Mouse (Mus musculus) MEL (cell line): ENCODE measurements around the gene Hipk1. TPM values are rescaled to one million over a fixed set of nuclear protein-coding genes. Genes with fewer than 3 reads are reported as not detected.

Experiments
- DNase-seq: peaks from one replicate; pipeline ENCODE4 v3.0.0; 2011; ENCODE audit warnings: low read depth, low spot score
- H3K27ac ChIP-seq: 2 replicates; pipeline ENCODE4 v1.5.1; 2012; ENCODE audit warnings: low read depth, mild to moderate bottlenecking, control low read depth, low read length, moderate library complexity; ENCODE audit not compliant: control insufficient read depth
- H3K27me3 ChIP-seq, 2 experiments: fragments of 150-350 bp in 1 of 2; sonication (generic) in 1 of 2; 2 replicates each; pipeline ENCODE4 v1.6.1; 2012; ENCODE audit warnings: low read length in 2 of 2, mild to moderate bottlenecking in 2 of 2, improper control_type of control experiment in 1 of 2, moderate library complexity in 1 of 2; ENCODE audit not compliant: insufficient read depth in 2 of 2, control insufficient read depth in 1 of 2
- H3K36me3 ChIP-seq, 2 experiments: 2 replicates each; pipeline ENCODE4 v1.6.1; 2012 to 2014; ENCODE audit warnings: low read length in 2 of 2, improper control_type of control experiment in 1 of 2, inconsistent platforms in 1 of 2, mild to moderate bottlenecking in 1 of 2; ENCODE audit not compliant: insufficient read depth in 2 of 2, control insufficient read depth in 1 of 2
- H3K4me1 ChIP-seq, 2 experiments: fragments of 150-350 bp in 1 of 2; sonication (generic) in 1 of 2; 2 replicates each; pipeline ENCODE4 v1.6.1; 2012; ENCODE audit warnings: low read length in 2 of 2, improper control_type of control experiment in 1 of 2, mild to moderate bottlenecking in 1 of 2; ENCODE audit not compliant: insufficient read depth in 2 of 2, control insufficient read depth in 1 of 2
- H3K4me3 ChIP-seq, 2 experiments: fragments of 150-350 bp in 1 of 2; sonication (generic) in 1 of 2; 2 replicates each; pipeline ENCODE4 v1.5.1; 2012; ENCODE audit warnings: low read depth in 2 of 2, low read length in 2 of 2, mild to moderate bottlenecking in 2 of 2, moderate library complexity in 2 of 2, control low read depth in 1 of 2, improper control_type of control experiment in 1 of 2; ENCODE audit not compliant: control insufficient read depth in 1 of 2, insufficient read depth in 1 of 2
- H3K79me2 ChIP-seq: 2 replicates; pipeline ENCODE4 v1.6.1; 2012; ENCODE audit warnings: mild to moderate bottlenecking, low read length, moderate library complexity; ENCODE audit not compliant: control insufficient read depth, poor library complexity, insufficient read depth
- H3K9ac ChIP-seq: 2 replicates; pipeline ENCODE4 v1.6.1; 2012; ENCODE audit warnings: low read depth, mild to moderate bottlenecking, control low read depth, low read length, moderate library complexity; ENCODE audit not compliant: control insufficient read depth, poor library complexity, severe bottlenecking
- H3K9me3 ChIP-seq: fragments of 150-350 bp; sonication (generic); replicated peaks from 2 replicates; pipeline ENCODE4 v1.6.1; 2012; ENCODE audit warnings: mild to moderate bottlenecking, low read length, improper control_type of control experiment, moderate library complexity; ENCODE audit not compliant: insufficient read depth
- CHD1 ChIP-seq: IDR thresholded peaks from 2 replicates; pipeline ENCODE4 v1.6.1; 2012; ENCODE audit warnings: low read depth, mild to moderate bottlenecking, inconsistent platforms, low read length, improper control_type of control experiment
- CHD2 ChIP-seq: IDR thresholded peaks from 2 replicates; pipeline ENCODE4 v1.6.1; 2011; ENCODE audit warnings: low read length, improper control_type of control experiment
- E2F4 ChIP-seq: IDR thresholded peaks from 2 replicates; pipeline ENCODE4 v1.6.1; 2011; ENCODE audit warnings: low read depth, low read length, improper control_type of control experiment, borderline replicate concordance
- ELF1 ChIP-seq: IDR thresholded peaks from 2 replicates; pipeline ENCODE4 v1.6.1; 2014; ENCODE audit warnings: low read depth, mild to moderate bottlenecking, inconsistent platforms, low read length, improper control_type of control experiment, moderate library complexity
- ETS1 ChIP-seq: IDR thresholded peaks from 2 replicates; pipeline ENCODE4 v1.6.1; 2012; ENCODE audit warnings: low read depth, mild to moderate bottlenecking, inconsistent platforms, low read length, improper control_type of control experiment, moderate library complexity
- GABPA ChIP-seq: IDR thresholded peaks from 2 replicates; pipeline ENCODE4 v1.6.1; 2012; ENCODE audit warnings: low read depth, mild to moderate bottlenecking, inconsistent platforms, low read length, improper control_type of control experiment, moderate library complexity
- GATA1 ChIP-seq: IDR thresholded peaks from 2 replicates; pipeline ENCODE4 v1.6.1; 2011; ENCODE audit warnings: low read depth, low read length, improper control_type of control experiment
- JUND ChIP-seq: IDR thresholded peaks from 2 replicates; pipeline ENCODE4 v1.6.1; 2011; ENCODE audit warnings: low read depth, mild to moderate bottlenecking, improper control_type of control experiment, low read length
- MAX ChIP-seq: IDR thresholded peaks from 2 replicates; pipeline ENCODE4 v1.6.1; 2011; ENCODE audit warnings: low read length, improper control_type of control experiment
- MAZ ChIP-seq: IDR thresholded peaks from 2 replicates; pipeline ENCODE4 v1.6.1; 2012; ENCODE audit warnings: low read depth, mild to moderate bottlenecking, inconsistent platforms, low read length, improper control_type of control experiment
- MEF2A ChIP-seq: IDR thresholded peaks from 2 replicates; pipeline ENCODE4 v1.6.1; 2014; ENCODE audit warnings: low read depth, mild to moderate bottlenecking, inconsistent platforms, low read length, improper control_type of control experiment; ENCODE audit not compliant: poor library complexity, insufficient replicate concordance, severe bottlenecking; ENCODE audit errors: extremely low read depth
- MXI1 ChIP-seq: IDR thresholded peaks from 2 replicates; pipeline ENCODE4 v1.6.1; 2011; ENCODE audit warnings: mild to moderate bottlenecking, low read depth, low read length, improper control_type of control experiment
- MYB ChIP-seq: IDR thresholded peaks from 2 replicates; pipeline ENCODE4 v1.6.1; 2011; ENCODE audit warnings: mild to moderate bottlenecking, low read depth, low read length, improper control_type of control experiment
- NELFE ChIP-seq: IDR thresholded peaks from 2 replicates; pipeline ENCODE4 v1.6.1; 2011; ENCODE audit warnings: low read depth, low read length, improper control_type of control experiment
- NRF1 ChIP-seq: IDR thresholded peaks from 2 replicates; pipeline ENCODE4 v1.6.1; 2014; ENCODE audit warnings: low read depth, mild to moderate bottlenecking, inconsistent platforms, low read length, improper control_type of control experiment, moderate library complexity; ENCODE audit not compliant: poor library complexity, insufficient read depth, severe bottlenecking
- POLR2A ChIP-seq, 2 experiments: IDR thresholded peaks; 2 replicates each; pipeline ENCODE4 v1.6.1; 2011 to 2012; ENCODE audit warnings: low read length in 2 of 2, mild to moderate bottlenecking in 2 of 2, control low read depth in 1 of 2, improper control_type of control experiment in 1 of 2, low read depth in 1 of 2, moderate library complexity in 1 of 2; ENCODE audit not compliant: control insufficient read depth in 1 of 2, insufficient read depth in 1 of 2, poor library complexity in 1 of 2
- POLR2AphosphoS2 ChIP-seq: IDR thresholded peaks from 2 replicates; pipeline ENCODE4 v1.6.1; 2011; ENCODE audit warnings: low read length, improper control_type of control experiment
- RAD21 ChIP-seq: IDR thresholded peaks from 2 replicates; pipeline ENCODE4 v1.6.1; 2011; ENCODE audit warnings: mild to moderate bottlenecking, low read depth, low read length, improper control_type of control experiment
- RCOR1 ChIP-seq: IDR thresholded peaks from 2 replicates; pipeline ENCODE4 v1.6.1; 2012; ENCODE audit warnings: low read depth, mild to moderate bottlenecking, inconsistent platforms, low read length, improper control_type of control experiment
- SIN3A ChIP-seq: IDR thresholded peaks from 2 replicates; pipeline ENCODE4 v1.6.1; 2012; ENCODE audit warnings: low read length, improper control_type of control experiment, inconsistent platforms
- SMC3 ChIP-seq: IDR thresholded peaks from 2 replicates; pipeline ENCODE4 v1.6.1; 2011; ENCODE audit warnings: low read depth, low read length, improper control_type of control experiment
- TBP ChIP-seq: IDR thresholded peaks from 2 replicates; pipeline ENCODE4 v1.8.0; 2011; ENCODE audit warnings: low read depth, low read length, improper control_type of control experiment
- UBTF ChIP-seq: IDR thresholded peaks from 2 replicates; pipeline ENCODE4 v1.6.1; 2012; ENCODE audit warnings: low read depth, mild to moderate bottlenecking, inconsistent platforms, low read length, improper control_type of control experiment, moderate library complexity, borderline replicate concordance; ENCODE audit not compliant: insufficient read depth
- USF1 ChIP-seq: IDR thresholded peaks from 2 replicates; pipeline ENCODE4 v1.6.1; 2014; ENCODE audit warnings: low read depth, mild to moderate bottlenecking, inconsistent platforms, low read length, improper control_type of control experiment, moderate library complexity
- ZC3H11A ChIP-seq: IDR thresholded peaks from 2 replicates; pipeline ENCODE4 v1.6.1; 2012; ENCODE audit warnings: low read depth, mild to moderate bottlenecking, inconsistent platforms, low read length, improper control_type of control experiment
- ZKSCAN1 ChIP-seq: IDR thresholded peaks from 2 replicates; pipeline ENCODE4 v1.6.1; 2012; ENCODE audit warnings: low read depth, mild to moderate bottlenecking, inconsistent platforms, low read length, improper control_type of control experiment, moderate library complexity
- ZNF384 ChIP-seq: IDR thresholded peaks from 2 replicates; pipeline ENCODE4 v1.6.1; 2012; ENCODE audit warnings: low read depth, mild to moderate bottlenecking, inconsistent platforms, low read length, improper control_type of control experiment
- polyA plus RNA-seq, 2 experiments: library from polyadenylated mRNA; stranded (reverse) in 1 of 2; unstranded in 1 of 2; fragments of >175 nt in 1 of 2; fragments of >200 nt in 1 of 2; gene quantifications; 2 replicates each; pipeline versions ENCODE4 v1.2.1 to v1.2.4; 2012; ENCODE audit warnings: low replicate concordance in 2 of 2, low read depth in 1 of 2; ENCODE audit not compliant: insufficient read length in 2 of 2, insufficient read depth in 1 of 2, missing spikeins in 1 of 2
- total RNA-seq: library from RNA; depleted of rRNA; stranded (reverse); fragments of 300-350 nt; gene quantifications from 2 replicates; pipeline ENCODE4 v1.2.3, GENCODE M21; 2012

Gene Hipk1
- total and polyA plus RNA-seq, 3 experiments, result 16.7 to 28.7 TPM; not detected in 1

DNA sequence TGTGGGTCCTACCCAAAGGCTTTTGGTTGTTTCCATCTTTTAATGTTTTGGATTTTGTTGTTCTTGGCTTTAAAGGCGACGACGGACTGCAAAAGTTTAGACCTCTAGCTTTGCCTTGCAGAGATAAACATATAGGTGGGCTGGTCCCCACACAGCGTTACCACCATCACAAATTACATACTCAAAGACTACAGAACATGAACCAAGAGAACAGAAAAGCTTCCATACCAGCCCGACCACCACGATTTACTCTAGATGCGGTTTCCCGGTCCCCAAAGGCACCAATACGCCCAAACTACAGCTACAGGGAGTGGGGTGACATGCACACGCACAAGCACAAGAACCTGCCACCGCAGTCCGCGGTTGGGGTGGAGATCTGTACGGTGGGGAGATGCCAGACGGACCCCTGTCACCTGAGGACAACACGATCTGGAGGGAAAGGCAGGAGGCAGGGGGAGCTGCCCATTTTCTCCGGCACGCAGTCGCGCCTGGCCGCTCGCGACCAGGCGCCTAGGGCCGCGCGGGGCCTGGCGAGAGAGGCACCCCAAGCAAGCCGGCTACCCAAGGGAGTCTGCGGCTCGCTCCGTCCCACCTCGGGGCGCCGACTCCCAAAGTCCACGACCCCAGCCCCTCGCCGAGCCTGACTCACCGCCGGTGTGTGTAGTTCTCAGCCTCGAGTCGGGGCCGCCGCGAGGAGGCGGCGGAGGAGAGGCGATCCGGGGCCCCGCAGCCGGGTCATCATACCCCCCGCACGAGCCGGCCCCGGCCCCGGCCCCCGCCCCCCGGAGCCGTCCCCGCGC, 817 bp downstream of the Hipk1 start:
- peaks cover 13 to 18% of the 10 kb centered on the region in 2 experiments for H3K4me1 ChIP-seq
- no peak for TF ChIP-seq ETS1
- TF ChIP-seq POLR2AphosphoS2, result no peak
- no peak for TF ChIP-seq SMC3
- no peak for TF ChIP-seq RCOR1
- peak; percentile 28; the same call in 1 of the 2 replicates for TF ChIP-seq SIN3A
- no peak for TF ChIP-seq NELFE
- TF ChIP-seq NRF1, result no peak
- no peaks in the 10 kb centered on the region for H3K9me3 ChIP-seq
- DNase-seq, result peak; percentile 68
- H3K27me3 ChIP-seq, result no peaks in the 10 kb centered on the region
- peak overlapping the region; percentile 67 for H3K27ac ChIP-seq
- H3K4me3 ChIP-seq, result peak overlapping the region; percentile 75 to 91
- H3K36me3 ChIP-seq, result peaks cover 0 to 35% of the 10 kb centered on the region in 2 experiments; a peak in 2 of 4 replicates
- peak overlapping the region; percentile 92 for H3K9ac ChIP-seq
- H3K79me2 ChIP-seq, result peaks cover 45% of the 10 kb centered on the region

DNA sequence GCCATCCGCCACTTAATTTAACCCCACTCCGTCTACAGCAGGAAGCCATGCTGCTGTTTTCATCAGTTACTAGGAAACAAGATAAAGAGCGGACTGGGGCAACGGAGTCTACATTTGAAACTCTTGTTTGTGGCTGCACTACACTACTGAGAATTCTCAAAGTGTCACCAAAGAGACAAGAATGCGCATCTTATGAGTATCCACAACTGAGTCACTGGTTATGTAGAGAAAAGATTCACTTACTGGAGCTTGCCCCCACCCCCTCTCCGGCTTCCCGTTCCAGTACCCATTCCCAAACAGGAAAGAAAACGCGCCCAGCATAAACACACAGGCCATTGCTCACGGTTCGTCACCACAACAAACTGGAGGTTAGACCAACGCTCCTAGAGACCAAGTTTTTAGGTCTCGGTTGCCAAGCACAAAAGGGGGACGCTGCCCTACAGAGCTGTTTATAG, 1.4 kb downstream of the Hipk1 start:
- Histone ChIP-seq H3K79me2 (peaks cover 48% of the 10 kb centered on the region), H3K9me3 (no peaks in the 10 kb centered on the region), H3K4me1 (peaks cover 13 to 18% of the 10 kb centered on the region in 2 experiments), H3K36me3 (peaks cover 0 to 35% of the 10 kb centered on the region in 2 experiments; a peak in 2 of 4 replicates), H3K27me3 (no peaks in the 10 kb centered on the region), H3K27ac (peak overlapping the region; percentile 67), H3K4me3 (peak overlapping the region; percentile 75 to 91), H3K9ac (peak overlapping the region; percentile 92)
- TF ChIP-seq MYB, result no peak
- 0 out of 2 replicates have a peak, but pooled peaks have one; percentile 27 for TF ChIP-seq GABPA
- TF ChIP-seq TBP, result no peak
- peak; percentile 65 for TF ChIP-seq GATA1
- no peak for TF ChIP-seq MEF2A
- 0 out of 2 replicates have a peak, but pooled peaks have one; percentile 13 for TF ChIP-seq UBTF
- TF ChIP-seq RAD21, result no peak
- TF ChIP-seq MAX, result peak; percentile 47; the same call in 1 of the 2 replicates
- no peak for TF ChIP-seq CHD1
- no peak for TF ChIP-seq ZNF384
- TF ChIP-seq USF1, result no peak
- no peak for TF ChIP-seq E2F4
- TF ChIP-seq MAZ, result no peak
- peak; percentile 88 for TF ChIP-seq SIN3A
- no peak for TF ChIP-seq POLR2A (IDR thresholded peaks at IDR 0.05; ENCODE audit: control insufficient read depth in 1 of 2, insufficient read depth in 1 of 2, low read depth in 1 of 2, low read length in 2 of 2, poor library complexity in 1 of 2)
- no peak for TF ChIP-seq JUND
- no peak for TF ChIP-seq ZKSCAN1
- TF ChIP-seq ELF1, result peak; percentile 39; the same call in 1 of the 2 replicates
- 0 out of 2 replicates have a peak, but pooled peaks have one; percentile 8 for TF ChIP-seq ETS1
- no peak for TF ChIP-seq SMC3
- peak; percentile 82 for TF ChIP-seq MXI1
- no peak for TF ChIP-seq NRF1
- TF ChIP-seq ZC3H11A, result no peak
- no peak for TF ChIP-seq RCOR1
- no peak for TF ChIP-seq CHD2
- DNase-seq, result peak; percentile 76
